Mouse (Mus musculus) cerebellum, adult 2 months (tissue): ENCODE measurements around the gene Adcy6.

Experiments used
- CTCF ChIP-seq: fragments of 200-500 bp; IDR thresholded peaks from 2 replicates; pipeline ENCODE4 v1.5.1; 2011; ENCODE audit warnings: low read depth, mild to moderate bottlenecking, control low read depth, low read length, moderate library complexity, borderline replicate concordance; ENCODE audit not compliant: insufficient read depth
- POLR2A ChIP-seq: fragments of 200-500 bp; IDR thresholded peaks from 2 replicates; pipeline ENCODE4 v1.6.1; 2011; ENCODE audit warnings: low read length, control low read depth, borderline replicate concordance; ENCODE audit not compliant: insufficient read depth

GRCm38 (mm10) chr15:98632107-98632744, 22.4 kb upstream of the Adcy6 start:
- TF ChIP-seq CTCF: no peak
- TF ChIP-seq POLR2A: no peak
